Mouse (Mus musculus): ENCODE measurements around the gene Atg16l1.

Gene Atg16l1

DNA sequence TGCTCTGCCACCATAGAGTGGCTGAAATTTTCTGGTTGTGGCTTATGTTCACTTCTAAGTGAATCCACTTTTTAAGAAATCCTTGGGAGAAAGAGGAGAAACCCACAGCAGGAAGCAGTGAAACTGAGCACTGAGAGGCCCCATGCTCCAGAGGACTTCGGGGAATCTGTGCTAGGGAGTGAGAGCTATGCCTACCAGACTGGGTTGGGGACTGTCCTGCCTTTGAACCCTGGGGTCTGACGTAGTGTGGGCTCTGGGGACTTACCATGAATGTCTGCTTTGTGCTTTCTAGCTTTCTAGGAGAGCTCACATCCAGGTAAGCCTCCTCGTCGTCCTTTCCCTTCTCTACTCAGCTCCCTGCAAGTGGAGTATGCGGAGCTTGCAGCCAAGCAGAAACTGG, 81.3 kb downstream of the Atg16l1 start:
- no peak for DNase-seq

DNA sequence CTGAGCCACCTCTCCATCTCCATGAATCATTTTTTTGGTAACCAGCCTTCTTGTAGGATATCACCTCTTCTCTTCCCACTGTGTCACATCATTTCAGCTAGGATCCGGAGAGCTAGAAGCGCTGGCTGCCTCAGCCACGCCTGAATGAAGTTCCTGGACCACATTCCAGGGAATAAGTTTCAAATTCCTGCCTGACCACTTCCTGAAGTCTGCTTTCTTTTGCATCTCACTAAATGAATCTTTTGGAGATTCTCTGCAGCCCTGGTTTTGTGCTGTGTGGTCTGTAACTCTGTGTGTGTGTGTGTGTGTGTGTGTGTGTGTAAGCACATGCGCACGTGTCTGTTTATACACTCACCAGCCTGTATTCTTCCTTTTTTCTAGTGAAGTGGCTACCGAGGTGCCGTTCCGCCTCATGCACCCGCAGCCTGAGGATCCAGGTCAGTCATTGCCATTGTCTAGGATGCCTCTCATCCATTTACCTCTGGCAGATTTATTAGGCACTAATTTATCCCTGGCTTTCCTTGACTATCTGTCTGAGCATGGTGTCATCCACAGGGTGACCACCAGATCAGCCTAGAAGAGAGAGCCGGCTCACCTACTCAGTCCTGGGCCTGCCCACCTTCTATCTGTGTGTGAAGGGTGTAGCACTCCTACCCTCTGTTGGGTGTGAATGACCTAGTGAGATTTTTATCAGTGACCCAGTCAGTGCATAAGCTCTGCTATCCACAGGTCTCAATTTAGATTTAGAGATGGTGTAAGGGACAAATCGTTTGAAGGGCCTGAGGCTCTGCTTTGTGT, 84.9 kb downstream of the Atg16l1 start:
- DNase-seq = no peak

Data from cerebellum, adult 9-10 months (tissue).